Mouse (Mus musculus) CH12.LX (cell line): Measurements from ENCODE around the gene Olfr1100. TPM values are rescaled to one million over a fixed set of nuclear protein-coding genes. Genes with fewer than 3 reads are reported as not detected.

Experiments
- DNase-seq: peaks from one replicate; pipeline ENCODE4 v3.0.0-alpha.2; 2013; ENCODE audit errors: extremely low read depth
- H3K27ac ChIP-seq: 2 replicates; pipeline ENCODE4 v1.5.1; 2012; ENCODE audit warnings: low read depth, mild to moderate bottlenecking, control low read depth, moderate library complexity; ENCODE audit not compliant: insufficient read depth
- H3K27me3 ChIP-seq: replicated peaks from 2 replicates; pipeline ENCODE3; 2012; ENCODE audit warnings: inconsistent platforms
- H3K36me3 ChIP-seq, 2 experiments: replicated peaks in 1 of 2; 2 replicates each; pipeline versions ENCODE3 to v1.6.1; 2012; ENCODE audit warnings: inconsistent platforms in 1 of 2, low read length in 1 of 2, mild to moderate bottlenecking in 1 of 2, mixed read lengths in 1 of 2, moderate library complexity in 1 of 2; ENCODE audit not compliant: control insufficient read depth in 1 of 2, insufficient read depth in 1 of 2
- H3K4me1 ChIP-seq, 2 experiments: 2 replicates each; pipeline ENCODE4 v1.6.1; 2012; ENCODE audit warnings: inconsistent platforms in 1 of 2, moderate library complexity in 1 of 2; ENCODE audit not compliant: insufficient read depth in 2 of 2, control insufficient read depth in 1 of 2
- H3K4me2 ChIP-seq: 2 replicates; pipeline ENCODE4 v1.6.1; 2012; ENCODE audit warnings: low read depth, mild to moderate bottlenecking, control low read depth; ENCODE audit not compliant: poor library complexity, insufficient read depth, severe bottlenecking
- H3K4me3 ChIP-seq, 3 experiments: fragments of 150-350 bp in 1 of 3; sonication (generic) in 1 of 3; replicated peaks in 1 of 3; 2 replicates each; pipeline versions ENCODE3 to v1.5.1; 2011 to 2012; ENCODE audit warnings: low read depth in 2 of 3, low read length in 2 of 3, mild to moderate bottlenecking in 2 of 3, moderate library complexity in 2 of 3, control low read depth in 1 of 3, improper control_type of control experiment in 1 of 3, inconsistent platforms in 1 of 3, mixed read lengths in 1 of 3; ENCODE audit not compliant: poor library complexity in 1 of 3
- H3K79me2 ChIP-seq: replicated peaks from 2 replicates; pipeline ENCODE4 v1.6.1; 2012; ENCODE audit warnings: mild to moderate bottlenecking, moderate library complexity; ENCODE audit not compliant: control insufficient read depth, poor library complexity, insufficient read depth, severe bottlenecking; ENCODE audit errors: extremely low read depth
- H3K9ac ChIP-seq: 2 replicates; pipeline ENCODE4 v1.6.1; 2012; ENCODE audit warnings: low read depth, mild to moderate bottlenecking, control low read depth, moderate library complexity; ENCODE audit not compliant: insufficient read depth
- H3K9me3 ChIP-seq: replicated peaks from 2 replicates; pipeline ENCODE3; 2012; ENCODE audit warnings: low read length, inconsistent platforms, mixed read lengths
- CHD1 ChIP-seq: IDR thresholded peaks from 2 replicates; pipeline ENCODE4 v1.6.1; 2012; ENCODE audit warnings: low read depth, low read length, improper control_type of control experiment, inconsistent platforms
- CTCF ChIP-seq, 2 experiments: IDR thresholded peaks in 1 of 2; conservative IDR thresholded peaks in 1 of 2; 2 replicates each; pipeline ENCODE4 v1.5.1; 2011 to 2012; ENCODE audit warnings: low read depth in 2 of 2, low read length in 2 of 2, improper control_type of control experiment in 1 of 2, inconsistent platforms in 1 of 2, mild to moderate bottlenecking in 1 of 2, moderate library complexity in 1 of 2
- GABPA ChIP-seq: IDR thresholded peaks from 2 replicates; pipeline ENCODE4 v1.6.1; 2012; ENCODE audit warnings: low read depth, low read length, improper control_type of control experiment, inconsistent platforms; ENCODE audit not compliant: insufficient replicate concordance
- IRF4 ChIP-seq: IDR thresholded peaks from 2 replicates; pipeline ENCODE4 v1.6.1; 2014; ENCODE audit warnings: low read depth, mild to moderate bottlenecking, inconsistent platforms, low read length, improper control_type of control experiment
- MAFK ChIP-seq: IDR thresholded peaks from 2 replicates; pipeline ENCODE4 v1.6.1; 2011; ENCODE audit warnings: low read length, improper control_type of control experiment; ENCODE audit not compliant: insufficient replicate concordance
- MAX ChIP-seq: IDR thresholded peaks from 2 replicates; pipeline ENCODE4 v1.6.1; 2011; ENCODE audit warnings: low read length, improper control_type of control experiment
- NRF1 ChIP-seq: IDR thresholded peaks from 2 replicates; pipeline ENCODE4 v1.6.1; 2014; ENCODE audit warnings: low read depth, mild to moderate bottlenecking, inconsistent platforms, low read length, improper control_type of control experiment, moderate library complexity
- POLR2A ChIP-seq: IDR thresholded peaks from 2 replicates; pipeline ENCODE4 v1.6.1; 2011; ENCODE audit warnings: low read depth, mild to moderate bottlenecking, improper control_type of control experiment, low read length
- RAD21 ChIP-seq: IDR thresholded peaks from 2 replicates; pipeline ENCODE4 v1.6.1; 2011; ENCODE audit warnings: low read depth, mild to moderate bottlenecking, low read length, improper control_type of control experiment, moderate library complexity
- RCOR1 ChIP-seq: conservative IDR thresholded peaks from 2 replicates; pipeline ENCODE4 v1.6.1; 2012; ENCODE audit warnings: low read depth, mild to moderate bottlenecking, inconsistent platforms, low read length, improper control_type of control experiment
- SMC3 ChIP-seq: IDR thresholded peaks from 2 replicates; pipeline ENCODE4 v1.6.1; 2011; ENCODE audit warnings: low read depth, low read length, improper control_type of control experiment
- dilution Hi-C: fragments of 300-500 bp; cut with MboI; formaldehyde crosslinking; loops from 2 replicates; pipeline ENCODE4 v1.14.3; 2020; ENCODE audit warnings: low sequenced_read_pairs; ENCODE audit not compliant: extremely low pct_unique_long_range_greater_than_20kb, extremely low pct_ligation_motif_present
- in situ Hi-C: fragments of 300-500 bp; cut with MboI; formaldehyde crosslinking; loops from 3 replicates; pipeline ENCODE4 v1.14.3; 2019; ENCODE audit warnings: low sequenced_read_pairs, low pct_ligation_motif_present, low pct_unique_long_range_greater_than_20kb, mixed read lengths
- polyA plus RNA-seq: library from polyadenylated mRNA; unstranded; fragments of >175 nt; gene quantifications from 2 replicates; pipeline ENCODE4 v1.2.1, GENCODE M21; 2012; ENCODE audit warnings: low read depth; ENCODE audit not compliant: insufficient read length
- total RNA-seq, 2 experiments: library from RNA; depleted of rRNA; stranded (reverse); fragments of 300-350 nt in 1 of 2; fragments of >200 nt in 1 of 2; gene quantifications; 2 replicates each; pipeline ENCODE4 v1.2.3; 2012 to 2014

Olfr1100 gene
- total and polyA plus RNA-seq, 3 experiments = not detected

GRCm38 (mm10) chr2:86960593-86960992 is 19.2 kb downstream of the Olfr1100 start, which contains the start of gene Olfr1099:
Gene Olfr1099 (minus strand): TSS chr2:86960693.
- Histone ChIP-seq H3K4me3 (no peak within 1 kb of the TSS), H3K4me2 (no peak within 1 kb of the TSS), H3K36me3 (no peaks in the 10 kb centered on the region), H3K9me3 (peaks cover 9% of the 10 kb centered on the region), H3K79me2 (no peaks in the 10 kb centered on the region), H3K4me1 (no peaks in the 10 kb centered on the region), H3K27ac (no peak within 1 kb of the TSS), H3K9ac (no peak within 1 kb of the TSS), H3K27me3 (no peaks in the 10 kb centered on the region)
- no peak for DNase-seq
- dilution Hi-C loops (no loop called here), in situ Hi-C loops (no loop called here)
- no peak for TF ChIP-seq IRF4

- H3K27me3 ChIP-seq = no peaks in the 10 kb centered on the region
- no peak overlapping the region for H3K9ac ChIP-seq
- in situ Hi-C loops (no loop called here), dilution Hi-C loops (no loop called here)
- no peak for TF ChIP-seq CHD1
- no peak for TF ChIP-seq NRF1
- TF ChIP-seq GABPA = no peak
- no peak for TF ChIP-seq IRF4
- no peak for TF ChIP-seq RCOR1
- no peak for TF ChIP-seq SMC3
- TF ChIP-seq MAX = no peak
- no peak for TF ChIP-seq MAFK
- TF ChIP-seq POLR2A = no peak
- no peak for TF ChIP-seq RAD21
- TF ChIP-seq CTCF (conservative IDR thresholded peaks at IDR 0.05 in 1 of 2, IDR thresholded peaks at IDR 0.05 in 1 of 2; ENCODE audit: low read depth in 2 of 2, low read length in 2 of 2) = no peak
- H3K4me1 ChIP-seq = no peaks in the 10 kb centered on the region
- no peak overlapping the region for H3K4me3 ChIP-seq
- H3K27ac ChIP-seq = no peak overlapping the region
- H3K9me3 ChIP-seq = peaks cover 9% of the 10 kb centered on the region
- no peak overlapping the region for H3K4me2 ChIP-seq
- H3K36me3 ChIP-seq = no peaks in the 10 kb centered on the region
- no peaks in the 10 kb centered on the region for H3K79me2 ChIP-seq
- DNase-seq = no peak
These were observed 53.2 kb downstream of the Olfr1100 start for GRCm38 (mm10) chr2:86926557-86926956.

Other genes with a start within 250 kb of the Olfr1100 start
Only the 20 nearest of the 22 such genes appear.
- gene Olfr1090, start 221.0 kb downstream of the Olfr1100 start, total RNA-seq (2012; rRNA removed) = not detected in 2 replicates
- not detected in 2 replicates for gene Olfr1090, start 221.0 kb downstream of the Olfr1100 start, total RNA-seq (2014; rRNA removed)
- not detected in 2 replicates for gene Olfr1090, start 221.0 kb downstream of the Olfr1100 start, polyA plus RNA-seq
- gene Olfr1093, start 197.5 kb downstream of the Olfr1100 start, total RNA-seq (2012; rRNA removed) = not detected in 2 replicates
- not detected in 2 replicates for gene Olfr1093, start 197.5 kb downstream of the Olfr1100 start, total RNA-seq (2014; rRNA removed)
- gene Olfr1093, start 197.5 kb downstream of the Olfr1100 start, polyA plus RNA-seq = not detected in 2 replicates
- gene Olfr141, start 169.9 kb downstream of the Olfr1100 start, total RNA-seq (2012; rRNA removed) = not detected in 2 replicates
- not detected in 2 replicates for gene Olfr141, start 169.9 kb downstream of the Olfr1100 start, total RNA-seq (2014; rRNA removed)
- gene Olfr141, start 169.9 kb downstream of the Olfr1100 start, polyA plus RNA-seq = not detected in 2 replicates
- not detected in 2 replicates for gene Olfr1094, start 155.3 kb downstream of the Olfr1100 start, total RNA-seq (2012; rRNA removed)
- gene Olfr1094, start 155.3 kb downstream of the Olfr1100 start, total RNA-seq (2014; rRNA removed) = not detected in 2 replicates
- gene Olfr1094, start 155.3 kb downstream of the Olfr1100 start, polyA plus RNA-seq = not detected in 2 replicates
- gene Olfr1095, start 128.3 kb downstream of the Olfr1100 start, total RNA-seq (2012; rRNA removed) = not detected in 2 replicates
- not detected in 2 replicates for gene Olfr1095, start 128.3 kb downstream of the Olfr1100 start, total RNA-seq (2014; rRNA removed)
- gene Olfr1095, start 128.3 kb downstream of the Olfr1100 start, polyA plus RNA-seq = not detected in 2 replicates
- not detected in 2 replicates for gene Gm13723, start 105.2 kb downstream of the Olfr1100 start, total RNA-seq (2012; rRNA removed)
- not detected in 2 replicates for gene Gm13723, start 105.2 kb downstream of the Olfr1100 start, total RNA-seq (2014; rRNA removed)
- not detected in 2 replicates for gene Gm13723, start 105.2 kb downstream of the Olfr1100 start, polyA plus RNA-seq
- gene Olfr1097, start 87.7 kb downstream of the Olfr1100 start, total RNA-seq (2012; rRNA removed) = not detected in 2 replicates
- not detected in 2 replicates for gene Olfr1097, start 87.7 kb downstream of the Olfr1100 start, total RNA-seq (2014; rRNA removed)
- gene Olfr1097, start 87.7 kb downstream of the Olfr1100 start, polyA plus RNA-seq = not detected in 2 replicates
- not detected in 2 replicates for gene Olfr1098, start 55.4 kb downstream of the Olfr1100 start, total RNA-seq (2012; rRNA removed)
- not detected in 2 replicates for gene Olfr1098, start 55.4 kb downstream of the Olfr1100 start, total RNA-seq (2014; rRNA removed)
- gene Olfr1098, start 55.4 kb downstream of the Olfr1100 start, polyA plus RNA-seq = not detected in 2 replicates
- not detected in 2 replicates for gene Olfr1099, start 19.3 kb downstream of the Olfr1100 start, total RNA-seq (2012; rRNA removed)
- gene Olfr1099, start 19.3 kb downstream of the Olfr1100 start, total RNA-seq (2014; rRNA removed) = not detected in 2 replicates
- not detected in 2 replicates for gene Olfr1099, start 19.3 kb downstream of the Olfr1100 start, polyA plus RNA-seq
- not detected in 2 replicates for gene Olfr1101, start 11.3 kb upstream of the Olfr1100 start, total RNA-seq (2012; rRNA removed)
- gene Olfr1101, start 11.3 kb upstream of the Olfr1100 start, total RNA-seq (2014; rRNA removed) = not detected in 2 replicates
- gene Olfr1101, start 11.3 kb upstream of the Olfr1100 start, polyA plus RNA-seq = not detected in 2 replicates
- gene Olfr1102, start 18.4 kb upstream of the Olfr1100 start, total RNA-seq (2012; rRNA removed) = not detected in 2 replicates
- gene Olfr1102, start 18.4 kb upstream of the Olfr1100 start, total RNA-seq (2014; rRNA removed) = not detected in 2 replicates
- gene Olfr1102, start 18.4 kb upstream of the Olfr1100 start, polyA plus RNA-seq = not detected in 2 replicates
- gene Olfr1104, start 47.1 kb upstream of the Olfr1100 start, total RNA-seq (2012; rRNA removed) = not detected in 2 replicates
- gene Olfr1104, start 47.1 kb upstream of the Olfr1100 start, total RNA-seq (2014; rRNA removed) = not detected in 2 replicates
- gene Olfr1104, start 47.1 kb upstream of the Olfr1100 start, polyA plus RNA-seq = not detected in 2 replicates
- not detected in 2 replicates for gene Olfr1105, start 56.6 kb upstream of the Olfr1100 start, total RNA-seq (2012; rRNA removed)
- gene Olfr1105, start 56.6 kb upstream of the Olfr1100 start, total RNA-seq (2014; rRNA removed) = not detected in 2 replicates
- gene Olfr1105, start 56.6 kb upstream of the Olfr1100 start, polyA plus RNA-seq = not detected in 2 replicates
- not detected in 2 replicates for gene Olfr1106, start 72.3 kb upstream of the Olfr1100 start, total RNA-seq (2012; rRNA removed)
- not detected in 2 replicates for gene Olfr1106, start 72.3 kb upstream of the Olfr1100 start, total RNA-seq (2014; rRNA removed)
- gene Olfr1106, start 72.3 kb upstream of the Olfr1100 start, polyA plus RNA-seq = not detected in 2 replicates
- not detected in 2 replicates for gene Olfr1107, start 95.9 kb upstream of the Olfr1100 start, total RNA-seq (2012; rRNA removed)
- gene Olfr1107, start 95.9 kb upstream of the Olfr1100 start, total RNA-seq (2014; rRNA removed) = not detected in 2 replicates
- gene Olfr1107, start 95.9 kb upstream of the Olfr1100 start, polyA plus RNA-seq = not detected in 2 replicates
- gene Olfr1109, start 116.1 kb upstream of the Olfr1100 start, total RNA-seq (2012; rRNA removed) = not detected in 2 replicates
- not detected in 2 replicates for gene Olfr1109, start 116.1 kb upstream of the Olfr1100 start, total RNA-seq (2014; rRNA removed)
- not detected in 2 replicates for gene Olfr1109, start 116.1 kb upstream of the Olfr1100 start, polyA plus RNA-seq
- gene Olfr259, start 134.6 kb upstream of the Olfr1100 start, total RNA-seq (2012; rRNA removed) = not detected in 2 replicates
- not detected in 2 replicates for gene Olfr259, start 134.6 kb upstream of the Olfr1100 start, total RNA-seq (2014; rRNA removed)
- not detected in 2 replicates for gene Olfr259, start 134.6 kb upstream of the Olfr1100 start, polyA plus RNA-seq
- not detected in 2 replicates for gene Olfr1110, start 160.3 kb upstream of the Olfr1100 start, total RNA-seq (2012; rRNA removed)
- not detected in 2 replicates for gene Olfr1110, start 160.3 kb upstream of the Olfr1100 start, total RNA-seq (2014; rRNA removed)
- not detected in 2 replicates for gene Olfr1110, start 160.3 kb upstream of the Olfr1100 start, polyA plus RNA-seq
- not detected in 2 replicates for gene Olfr1111, start 172.7 kb upstream of the Olfr1100 start, total RNA-seq (2012; rRNA removed)
- not detected in 2 replicates for gene Olfr1111, start 172.7 kb upstream of the Olfr1100 start, total RNA-seq (2014; rRNA removed)
- gene Olfr1111, start 172.7 kb upstream of the Olfr1100 start, polyA plus RNA-seq = not detected in 2 replicates
- gene Olfr1112, start 207.8 kb upstream of the Olfr1100 start, total RNA-seq (2012; rRNA removed) = not detected in 2 replicates
- gene Olfr1112, start 207.8 kb upstream of the Olfr1100 start, total RNA-seq (2014; rRNA removed) = not detected in 2 replicates
- not detected in 2 replicates for gene Olfr1112, start 207.8 kb upstream of the Olfr1100 start, polyA plus RNA-seq